Mouse (Mus musculus) layer of hippocampus, adult 2 months (tissue): Measurements from ENCODE around the gene Nkx6-2. TPM values are rescaled to one million over a fixed set of nuclear protein-coding genes. Genes with fewer than 3 reads are reported as not detected.

Experiments used
- DNase-seq, 2 experiments: peaks; one replicate each; pipeline ENCODE4 v3.0.0; 2022; ENCODE audit warnings: low spot score in 2 of 2
- H3K27ac ChIP-seq: fragments of 200-600 bp; 2 replicates; pipeline ENCODE4 v1.8.1; 2022
- H3K4me3 ChIP-seq: fragments of 200-600 bp; 2 replicates; pipeline ENCODE4 v1.8.1; 2022; ENCODE audit warnings: mild to moderate bottlenecking
- CTCF ChIP-seq: fragments of 200-600 bp; conservative IDR thresholded peaks from 2 replicates; pipeline ENCODE4 v1.8.1; 2022; ENCODE audit warnings: antibody characterized with exemption, mild to moderate bottlenecking, moderate library complexity
- total RNA-seq, 2 experiments: library from RNA; stranded (reverse); gene quantifications; 2 replicates each; pipeline ENCODE4 v1.2.3; 2021

The Nkx6-2 gene
- total RNA-seq, 2 experiments from 2014 or later, result 8.0 to 8.2 TPM

DNA sequence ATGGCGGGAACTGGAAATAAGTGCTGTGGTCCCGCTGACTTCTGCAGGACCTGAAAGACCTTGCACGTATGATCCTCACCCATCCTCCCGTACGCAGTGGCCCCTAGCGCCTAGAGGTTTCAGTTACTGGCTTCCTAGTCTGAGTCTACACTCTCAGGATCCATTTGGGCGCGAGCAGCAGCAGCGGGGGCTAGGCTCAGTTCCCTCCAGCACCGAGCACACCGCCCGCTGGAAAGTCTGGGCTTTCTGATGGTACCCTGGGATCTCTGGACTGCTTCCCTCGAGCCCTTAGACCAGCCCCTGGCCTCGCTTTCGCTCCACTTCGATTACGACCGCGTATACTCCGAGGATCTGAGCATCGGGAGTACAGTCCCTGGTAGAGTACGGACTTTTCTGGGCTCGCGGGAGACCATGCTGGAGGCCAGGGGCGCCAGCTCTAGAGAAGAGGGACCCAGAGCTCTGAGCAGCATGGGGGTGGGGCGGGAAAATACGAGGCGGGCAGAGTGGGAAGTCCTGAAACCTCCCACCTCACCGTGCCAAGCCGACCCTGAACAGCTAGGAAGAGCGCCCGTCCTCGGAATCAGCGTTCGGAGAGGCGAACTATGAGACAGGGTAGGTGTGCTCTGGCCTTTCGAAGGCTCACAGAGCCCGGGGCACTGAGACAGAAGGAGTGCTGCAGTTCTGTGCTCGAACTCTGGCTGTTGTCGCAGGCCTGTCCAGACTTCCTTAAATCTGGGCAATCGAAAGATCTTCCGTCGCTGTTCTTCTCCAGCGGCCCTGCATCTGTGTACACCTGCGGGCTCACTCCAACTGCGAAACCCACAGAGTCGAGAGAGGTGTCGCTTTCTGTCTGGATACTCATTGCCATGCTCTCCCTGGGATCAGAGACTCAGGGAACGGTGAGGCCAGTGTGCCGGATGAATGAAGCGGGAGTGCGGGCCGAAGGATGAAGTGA lies 1.9 kb upstream of the Nkx6-2 start:
- no peak overlapping the region for H3K4me3 ChIP-seq
- DNase-seq, result no peak
- H3K27ac ChIP-seq, result no peak overlapping the region
- TF ChIP-seq CTCF, result no peak

- H3K27ac ChIP-seq, result no peak overlapping the region
- no peak overlapping the region for H3K4me3 ChIP-seq
- no peak for TF ChIP-seq CTCF
- no peak for DNase-seq
These were observed 619 bp upstream of the Nkx6-2 start for GRCm38 (mm10) chr7:139583094-139583737.

GRCm38 (mm10) chr7:139581801-139582571 lies 611 bp downstream of the Nkx6-2 start:
- no peak for DNase-seq
- peak overlapping the region; percentile 46; the same call in 1 of the 2 replicates for H3K27ac ChIP-seq
- TF ChIP-seq CTCF, result no peak
- H3K4me3 ChIP-seq, result peak overlapping the region; percentile 11

- TF ChIP-seq CTCF, result no peak
- Histone ChIP-seq H3K27ac (peak overlapping the region; percentile 46; the same call in 1 of the 2 replicates), H3K4me3 (peak overlapping the region; percentile 11)
- no peak for DNase-seq
These were observed 1.5 kb downstream of the Nkx6-2 start for GRCm38 (mm10) chr7:139580851-139581775.

- TF ChIP-seq CTCF, result no peak
- no peak overlapping the region; the same call in 1 of the 2 replicates for H3K4me3 ChIP-seq
- H3K27ac ChIP-seq, result no peak overlapping the region; the same call in 1 of the 2 replicates
- no peak for DNase-seq
These were observed 3.2 kb downstream of the Nkx6-2 start for GRCm38 (mm10) chr7:139579261-139579905.

GRCm38 (mm10) chr7:139576064-139576686 lies 6.4 kb downstream of the Nkx6-2 start:
- no peak overlapping the region for H3K4me3 ChIP-seq
- H3K27ac ChIP-seq, result no peak overlapping the region
- no peak for TF ChIP-seq CTCF
- DNase-seq, result no peak

GRCm38 (mm10) chr7:139572665-139573064 lies 9.9 kb downstream of the Nkx6-2 start:
- Histone ChIP-seq H3K27ac (peak overlapping the region; percentile 69), H3K4me3 (no peak overlapping the region)

DNA sequence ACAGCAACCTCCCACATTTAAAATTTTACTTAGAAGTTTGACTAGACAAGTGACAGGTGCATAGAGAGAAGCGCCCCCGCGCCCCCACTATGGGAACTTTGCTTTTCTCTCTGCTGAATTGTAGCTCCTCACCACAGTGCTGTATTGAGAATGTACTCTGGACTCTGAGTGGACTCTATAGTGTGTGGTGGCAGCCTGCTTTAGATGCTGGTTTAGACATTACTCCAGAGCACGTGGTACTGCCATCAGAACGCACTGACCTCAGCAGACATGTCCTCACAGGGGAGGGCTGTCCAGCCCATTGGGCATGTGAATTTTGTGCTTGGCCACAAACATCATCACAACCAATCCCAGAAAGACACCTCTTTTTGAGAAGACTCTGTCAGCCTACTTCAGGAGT lies 11.8 kb downstream of the Nkx6-2 start:
- H3K27ac ChIP-seq, result no peak overlapping the region
- no peak for TF ChIP-seq CTCF
- no peak for DNase-seq
- no peak overlapping the region for H3K4me3 ChIP-seq

More at GRCm38 (mm10) chr7:139572665-139573064, 9.9 kb downstream of the Nkx6-2 start:
- no peak for DNase-seq
- TF ChIP-seq CTCF, result no peak

GRCm38 (mm10) chr7:139566533-139566932 lies 16.1 kb downstream of the Nkx6-2 start:
- Histone ChIP-seq H3K27ac (no peak overlapping the region), H3K4me3 (no peak overlapping the region)
- no peak for TF ChIP-seq CTCF
- DNase-seq, result no peak

DNA sequence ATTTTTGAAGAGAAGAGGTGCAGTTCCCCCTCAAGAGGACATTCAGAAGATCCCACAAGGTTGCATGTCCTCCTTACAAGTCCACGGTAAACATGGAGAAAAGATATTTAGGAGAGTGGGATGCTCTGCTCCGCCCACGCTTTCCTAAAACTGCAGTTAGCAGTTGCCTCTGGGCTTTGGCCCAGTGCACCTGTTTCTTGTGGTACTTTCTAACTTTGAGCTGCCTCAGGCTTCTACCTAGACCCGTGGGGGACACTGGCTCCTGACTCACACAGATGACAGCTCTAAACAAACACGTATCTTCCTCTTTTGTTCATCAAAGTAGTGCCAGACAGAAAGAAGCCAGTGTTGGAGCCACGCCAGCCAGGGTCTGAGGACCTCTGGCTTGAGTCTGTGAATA lies 16.6 kb downstream of the Nkx6-2 start:
- H3K4me3 ChIP-seq, result no peak overlapping the region
- no peak overlapping the region for H3K27ac ChIP-seq
- no peak for TF ChIP-seq CTCF
- no peak for DNase-seq

DNA sequence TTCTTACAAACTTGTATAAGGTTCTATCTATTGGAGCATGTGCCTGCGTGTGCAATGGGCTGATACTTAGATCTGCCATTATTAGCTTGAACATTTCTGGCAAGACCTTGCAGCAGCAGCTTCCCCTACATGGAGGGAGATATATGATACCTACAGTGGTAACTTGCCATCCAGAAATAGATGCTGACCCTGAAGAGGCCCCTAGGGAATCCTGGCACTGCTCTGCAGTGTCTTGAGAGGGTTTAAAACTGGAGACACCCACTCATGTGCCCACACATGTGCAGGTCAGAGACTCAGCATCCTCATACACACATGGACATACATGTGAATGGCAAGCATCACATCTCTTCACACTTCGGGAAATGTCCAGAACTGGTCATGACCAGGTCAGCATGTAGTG lies 18.4 kb downstream of the Nkx6-2 start:
- no peak for TF ChIP-seq CTCF
- H3K4me3 ChIP-seq, result no peak overlapping the region
- no peak overlapping the region for H3K27ac ChIP-seq
- no peak for DNase-seq
